Mouse (Mus musculus) myocyte (in vitro differentiated cells): ENCODE data around the gene Map4k1. TPM values are rescaled to one million over a fixed set of nuclear protein-coding genes. Genes with fewer than 3 reads are reported as not detected.
A peak's percentile ranks its signal among the peaks of the same experiment; 100 is the strongest.

Source experiments
- H3K27me3 ChIP-seq: one replicate; pipeline ENCODE4 v1.6.1; 2011; ENCODE audit not compliant: control insufficient read depth, insufficient read depth, insufficient read length
- H3K36me3 ChIP-seq: one replicate; pipeline ENCODE4 v1.6.1; 2011; ENCODE audit not compliant: control insufficient read depth, insufficient read depth
- H3K4me2 ChIP-seq: one replicate; pipeline ENCODE4 v1.6.1; 2011; ENCODE audit warnings: low read depth, control low read depth
- H3K4me3 ChIP-seq: one replicate; pipeline ENCODE4 v1.5.1; 2011; ENCODE audit warnings: mild to moderate bottlenecking, control low read depth, moderate library complexity
- H3K79me2 ChIP-seq: one replicate; pipeline ENCODE4 v1.6.1; 2011; ENCODE audit not compliant: control insufficient read depth, insufficient read depth
- H3ac ChIP-seq: one replicate; pipeline ENCODE4 v1.6.1; 2011; ENCODE audit not compliant: control insufficient read depth, insufficient read length
- CEBPB ChIP-seq: IDR thresholded peaks from 2 replicates; pipeline ENCODE4 v1.6.1; 2011; ENCODE audit warnings: mild to moderate bottlenecking, moderate library complexity; ENCODE audit not compliant: poor library complexity, insufficient read depth, severe bottlenecking
- E2F4 ChIP-seq: IDR thresholded peaks from one replicate; pipeline ENCODE4 v1.6.1; 2011; ENCODE audit warnings: mild to moderate bottlenecking, control low read depth, moderate library complexity; ENCODE audit not compliant: insufficient read depth
- MAX ChIP-seq: IDR thresholded peaks from one replicate; pipeline ENCODE4 v1.6.1; 2011; ENCODE audit warnings: low read depth, mild to moderate bottlenecking, control low read depth
- MYOD1 ChIP-seq, 3 experiments: IDR thresholded peaks; one replicate each; pipeline ENCODE4 v1.6.1; 2011; ENCODE audit warnings: control low read depth in 2 of 3, low read depth in 2 of 3, mild to moderate bottlenecking in 2 of 3, moderate library complexity in 1 of 3; ENCODE audit not compliant: insufficient read length in 2 of 3, control insufficient read depth in 1 of 3
- MYOG ChIP-seq, 3 experiments: IDR thresholded peaks; one replicate each; pipeline ENCODE4 v1.6.1; 2011; ENCODE audit warnings: control low read depth in 2 of 3, low read depth in 2 of 3, mild to moderate bottlenecking in 2 of 3; ENCODE audit not compliant: insufficient read length in 2 of 3, control insufficient read depth in 1 of 3, insufficient read depth in 1 of 3
- POLR2A ChIP-seq: IDR thresholded peaks from one replicate; pipeline ENCODE4 v1.6.1; 2011; ENCODE audit warnings: low read depth, mild to moderate bottlenecking, control low read depth, moderate library complexity; ENCODE audit not compliant: insufficient read length
- POLR2AphosphoS2 ChIP-seq: IDR thresholded peaks from one replicate; pipeline ENCODE4 v1.6.1; 2011; ENCODE audit warnings: low read depth, control low read depth; ENCODE audit not compliant: insufficient read length
- REST ChIP-seq: IDR thresholded peaks from one replicate; pipeline ENCODE4 v1.6.1; 2011; ENCODE audit warnings: mild to moderate bottlenecking, control low read depth, moderate library complexity; ENCODE audit not compliant: insufficient read depth, insufficient read length
- SRF ChIP-seq: IDR thresholded peaks from one replicate; pipeline ENCODE4 v1.6.1; 2011; ENCODE audit warnings: low read depth; ENCODE audit not compliant: control insufficient read depth, insufficient read length
- TCF12 ChIP-seq: IDR thresholded peaks from one replicate; pipeline ENCODE4 v1.6.1; 2011; ENCODE audit warnings: mild to moderate bottlenecking, control low read depth; ENCODE audit not compliant: poor library complexity, insufficient read depth, severe bottlenecking
- TCF3 ChIP-seq: IDR thresholded peaks from one replicate; pipeline ENCODE4 v1.6.1; 2011; ENCODE audit warnings: low read depth, control low read depth; ENCODE audit not compliant: insufficient read length
- USF1 ChIP-seq: IDR thresholded peaks from one replicate; pipeline ENCODE4 v1.6.1; 2011; ENCODE audit warnings: low read depth, mild to moderate bottlenecking, control low read depth, moderate library complexity
- polyA plus RNA-seq: library from polyadenylated mRNA; unstranded; fragments of >200 nt; fragmentation: generic; extraction: Trizol; gene quantifications from one replicate; pipeline ENCODE4 v1.2.1, GENCODE M21; 2012; ENCODE audit warnings: missing spikeins

The Map4k1 gene
- polyA plus RNA-seq, 1 experiment, result 0.18 TPM

- H3K36me3 ChIP-seq, result peaks cover 16% of the 10 kb centered on the region
- H3K4me2 ChIP-seq, result peak overlapping the region; percentile 10
- TF ChIP-seq SRF (peak; percentile 66), USF1 (no peak)
Observed at GRCm38 (mm10) chr7:28939418-28940183, 42.2 kb upstream of the Map4k1 start.

DNA sequence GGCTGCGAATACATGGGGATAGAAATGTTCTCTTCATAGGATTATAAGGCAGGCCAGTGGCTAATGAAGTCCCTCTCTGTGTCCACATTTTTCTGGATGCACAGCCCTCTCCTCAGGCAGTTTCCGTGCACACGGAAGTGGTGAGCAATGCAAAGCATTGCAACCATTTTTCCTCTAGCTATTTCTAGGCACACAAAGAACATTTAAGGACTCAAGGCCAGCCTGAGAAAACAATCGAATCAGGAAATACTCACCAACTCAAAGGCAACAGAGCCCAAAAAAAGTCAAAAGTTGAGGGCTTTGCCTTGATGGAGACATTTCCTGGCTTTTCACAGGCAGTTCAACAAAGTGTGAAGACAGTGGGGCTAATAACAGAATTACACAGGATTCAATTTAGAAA is 40.7 kb upstream of the Map4k1 start:
- Histone ChIP-seq H3K4me3 (no peak overlapping the region), H3K79me2 (peaks cover 87% of the 10 kb centered on the region), H3K27me3 (no peaks in the 10 kb centered on the region), H3K36me3 (peaks cover 16% of the 10 kb centered on the region), H3K4me2 (no peak overlapping the region), H3ac (no peak overlapping the region)
- no peak for TF ChIP-seq E2F4
- TF ChIP-seq SRF, result no peak
- TF ChIP-seq MAX, result no peak
- TF ChIP-seq TCF3, result no peak
- TF ChIP-seq POLR2A, result no peak
- TF ChIP-seq MYOG (IDR thresholded peaks at IDR 0.05; ENCODE audit: control insufficient read depth in 1 of 3, insufficient read depth in 1 of 3, insufficient read length in 2 of 3, low read depth in 2 of 3), result no peak
- no peak for TF ChIP-seq CEBPB
- no peak for TF ChIP-seq MYOD1 (IDR thresholded peaks at IDR 0.05; ENCODE audit: control insufficient read depth in 1 of 3, insufficient read length in 2 of 3, low read depth in 2 of 3)
- TF ChIP-seq TCF12, result no peak
- no peak for TF ChIP-seq REST
- no peak for TF ChIP-seq POLR2AphosphoS2
- no peak for TF ChIP-seq USF1

More at GRCm38 (mm10) chr7:28939418-28940183, 42.2 kb upstream of the Map4k1 start:
- no peaks in the 10 kb centered on the region for H3K27me3 ChIP-seq
- peaks cover 87% of the 10 kb centered on the region for H3K79me2 ChIP-seq
- no peak overlapping the region for H3ac ChIP-seq
- no peak overlapping the region for H3K4me3 ChIP-seq

- Histone ChIP-seq H3ac (no peak overlapping the region), H3K4me3 (no peak overlapping the region), H3K79me2 (peaks cover 86% of the 10 kb centered on the region), H3K4me2 (peak overlapping the region; percentile 28), H3K27me3 (no peaks in the 10 kb centered on the region), H3K36me3 (peaks cover 16% of the 10 kb centered on the region)
- TF ChIP-seq MYOD1 (IDR thresholded peaks at IDR 0.05; ENCODE audit: control insufficient read depth in 1 of 3, insufficient read length in 2 of 3, low read depth in 2 of 3), result no peak
- TF ChIP-seq TCF12, result no peak
- no peak for TF ChIP-seq TCF3
- no peak for TF ChIP-seq MYOG (IDR thresholded peaks at IDR 0.05; ENCODE audit: control insufficient read depth in 1 of 3, insufficient read depth in 1 of 3, insufficient read length in 2 of 3, low read depth in 2 of 3)
- no peak for TF ChIP-seq POLR2A
- TF ChIP-seq POLR2AphosphoS2, result no peak
- TF ChIP-seq CEBPB, result no peak
Observed at GRCm38 (mm10) chr7:28941542-28941941, 40.3 kb upstream of the Map4k1 start.

DNA sequence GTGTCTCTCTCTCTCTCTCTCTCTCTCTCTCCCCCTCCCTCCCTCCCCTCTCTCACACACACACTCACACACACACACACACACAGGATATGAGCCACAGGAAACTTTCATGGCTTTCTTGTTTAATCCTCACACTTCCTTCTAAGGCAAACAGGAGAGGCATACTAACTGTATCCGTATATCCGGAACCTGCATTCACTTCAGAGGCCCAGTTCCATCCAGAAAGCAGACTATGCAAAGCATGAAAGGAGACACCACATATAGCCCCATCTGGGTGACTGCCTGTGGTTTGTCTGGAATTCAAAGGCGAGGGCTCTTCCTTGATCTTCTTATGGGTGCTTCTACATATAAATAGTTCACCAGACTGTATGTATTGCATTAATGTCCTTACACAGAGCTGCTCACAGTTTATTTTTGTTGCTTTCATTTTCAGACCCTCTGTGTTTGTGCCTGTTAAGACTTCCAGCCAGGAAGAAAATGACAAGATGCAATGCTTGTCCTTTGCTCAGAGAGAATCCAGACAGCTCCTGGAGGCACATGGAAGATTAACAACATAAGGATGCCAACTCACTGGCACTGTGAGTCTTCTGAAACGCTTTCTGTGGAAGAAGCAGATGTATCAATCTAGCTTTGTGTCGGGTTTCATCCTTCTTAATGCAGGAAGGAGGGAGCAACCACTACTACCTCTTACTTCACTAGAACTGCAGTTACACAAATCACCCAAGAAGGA is 38.2 kb upstream of the Map4k1 start:
- H3K36me3 ChIP-seq, result peaks cover 9% of the 10 kb centered on the region
- H3ac ChIP-seq, result no peak overlapping the region
- peak overlapping the region; percentile 58 for H3K4me2 ChIP-seq
- no peaks in the 10 kb centered on the region for H3K27me3 ChIP-seq
- H3K4me3 ChIP-seq, result no peak overlapping the region
- TF ChIP-seq REST (no peak), USF1 (no peak), CEBPB (no peak), POLR2A (no peak), MYOD1 (IDR thresholded peaks at IDR 0.05; ENCODE audit: control insufficient read depth in 1 of 3, insufficient read length in 2 of 3, low read depth in 2 of 3) (no peak)
- peaks cover 86% of the 10 kb centered on the region for H3K79me2 ChIP-seq

- Histone ChIP-seq H3K79me2 (peaks cover 86% of the 10 kb centered on the region), H3K4me3 (no peak overlapping the region), H3K4me2 (peak overlapping the region; percentile 80), H3K27me3 (no peaks in the 10 kb centered on the region), H3K36me3 (peaks cover 9% of the 10 kb centered on the region), H3ac (no peak overlapping the region)
- TF ChIP-seq TCF12 (no peak), REST (no peak), USF1 (no peak), E2F4 (no peak), CEBPB (no peak), SRF (no peak), POLR2AphosphoS2 (no peak), MAX (no peak), TCF3 (no peak), POLR2A (no peak), MYOD1 (IDR thresholded peaks at IDR 0.05; ENCODE audit: control insufficient read depth in 1 of 3, insufficient read length in 2 of 3, low read depth in 2 of 3) (no peak), MYOG (IDR thresholded peaks at IDR 0.05; ENCODE audit: control insufficient read depth in 1 of 3, insufficient read depth in 1 of 3, insufficient read length in 2 of 3, low read depth in 2 of 3) (no peak)
Observed at GRCm38 (mm10) chr7:28944756-28945415, 37.0 kb upstream of the Map4k1 start.
